Mouse (Mus musculus) bone marrow, adult 2 months (tissue): Measurements from ENCODE around the gene Tada1.

Source experiments
- CTCF ChIP-seq: fragments of 200-500 bp; IDR thresholded peaks from 2 replicates; pipeline ENCODE4 v1.5.1; 2011; ENCODE audit warnings: low read length, control low read depth; ENCODE audit not compliant: control insufficient read depth, insufficient read depth
- POLR2A ChIP-seq: fragments of 200-500 bp; IDR thresholded peaks from 2 replicates; pipeline ENCODE4 v1.6.1; 2011; ENCODE audit warnings: low read depth, mild to moderate bottlenecking, control low read depth, low read length, borderline replicate concordance; ENCODE audit not compliant: control insufficient read depth

GRCm38 (mm10) chr1:166381821-166382220 is 2.9 kb downstream of the Tada1 start:
- TF ChIP-seq CTCF (no peak), POLR2A (no peak)
